Mouse (Mus musculus): ENCODE data around the gene Sept9.

DNA sequence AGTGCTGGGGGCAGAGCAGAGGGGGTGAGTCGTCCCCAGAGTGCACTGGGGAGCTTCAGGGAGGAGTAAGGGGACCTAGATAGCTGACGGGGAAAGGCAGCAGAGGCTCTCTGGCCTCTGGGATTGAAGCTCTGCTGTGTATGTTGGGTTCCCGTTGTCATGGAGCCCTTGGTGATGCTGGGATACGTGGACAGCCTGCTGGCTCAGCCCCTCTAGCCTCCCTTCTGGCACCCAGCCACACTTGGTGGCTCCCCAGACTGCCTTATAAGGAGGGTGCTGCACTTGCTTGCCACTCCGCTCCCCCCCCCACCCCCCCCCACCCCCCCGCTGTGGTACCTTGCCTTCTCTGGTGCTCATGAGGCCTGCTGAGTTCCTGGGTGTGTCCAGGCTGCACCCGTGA, 95.8 kb downstream of the Sept9 start:
- TF ChIP-seq CTCF (IDR thresholded peaks at IDR 0.05) (no peak), EP300 (IDR thresholded peaks at IDR 0.05) (no peak)
